10 mouse cellular contexts compared by ENCODE assay signal in genomic region chr1:58677575-58677974, GRCm38 (mm10). TPM values are rescaled to one million over a fixed set of nuclear protein-coding genes. Genes with fewer than 3 reads are reported as not detected.
DNase-seq lines count a peak whose midpoint lies in the region; ATAC-seq and TF ChIP-seq lines count a peak whose summit lies in the region.
"Had no signal": no experiment of that assay in that cellular context is flagged by ENCODE, and none has a peak within 500 bp of the region (broad histone marks: within the 10 kb centered on the region; RNA-seq: fewer than 3 reads in every experiment).

No protein-coding gene starts in this region.

- no peak overlapping the region for H3K4me3 ChIP-seq in kidney, embryonic 16.5 days (ENCODE audit: low read length)
- H3K4me3 ChIP-seq in embryonic facial prominence, embryonic 14.5 days (ENCODE audit: low read depth, low read length), result no peak overlapping the region
- no peak overlapping the region for H3K4me3 ChIP-seq in liver, embryonic 14.5 days (ENCODE audit: insufficient read depth in 1 of 2, low read depth in 2 of 2, low read length in 2 of 2)
- H3K4me3 ChIP-seq in stomach, postnatal 0 days (ENCODE audit: low read depth, low read length), result no peak overlapping the region
- H3K4me3 ChIP-seq: embryonic facial prominence, embryonic 13.5 days; limb, embryonic 12.5 days had no signal

- DNase-seq in kidney, adult 11 months, result peak; percentile 14
- peak; percentile 73 for DNase-seq in CD4-positive, CD25-positive, alpha-beta regulatory T cell, adult 2 months (ENCODE audit: low read depth, low spot score)
- peak; percentile 61 for DNase-seq in adipocyte (ENCODE audit: low spot score)
- DNase-seq in embryonic facial prominence, embryonic 14.5 days (ENCODE audit: low spot score), result peak; percentile 33
- DNase-seq in liver, embryonic 14.5 days (ENCODE audit: low read depth in 3 of 3, low spot score in 3 of 3), result peak in 2 of 3 experiments; percentile 10 to 14
- DNase-seq in stomach, postnatal 0 days (ENCODE audit: low spot score), result no peak
- no peak for DNase-seq in ovary, adult 18-20 months (ENCODE audit: low spot score)

- no peaks in the 10 kb centered on the region for H3K9me3 ChIP-seq in kidney, embryonic 16.5 days (ENCODE audit: low read length)
- H3K9me3 ChIP-seq in embryonic facial prominence, embryonic 14.5 days (ENCODE audit: control insufficient read depth, low read length), result no peaks in the 10 kb centered on the region
- H3K9me3 ChIP-seq in liver, embryonic 14.5 days (ENCODE audit: control insufficient read depth, low read length), result no peaks in the 10 kb centered on the region
- H3K9me3 ChIP-seq in stomach, postnatal 0 days (ENCODE audit: control insufficient read depth, low read length), result no peaks in the 10 kb centered on the region
- H3K9me3 ChIP-seq: embryonic facial prominence, embryonic 13.5 days; limb, embryonic 12.5 days had no signal

- TF ChIP-seq EP300 in liver, embryonic 14.5 days (IDR thresholded peaks at IDR 0.05; ENCODE audit: low read depth), result no peak
- TF ChIP-seq EP300 in stomach, postnatal 0 days (optimal IDR thresholded peaks at IDR 0.05), result no peak

- 82% methylated on average over 1 of the region's 1 CpGs for WGBS in kidney, embryonic 16.5 days
- 95% methylated on average over 1 of the region's 1 CpGs for WGBS in embryonic facial prominence, embryonic 14.5 days
- 58% methylated on average over 1 of the region's 1 CpGs for WGBS in liver, embryonic 14.5 days (ENCODE audit: insufficient replicate concordance)
- 94% methylated on average over 1 of the region's 1 CpGs for WGBS in stomach, postnatal 0 days

- no peaks in the 10 kb centered on the region for H3K27me3 ChIP-seq in kidney, embryonic 16.5 days (ENCODE audit: insufficient read depth, low read length)
- no peaks in the 10 kb centered on the region for H3K27me3 ChIP-seq in embryonic facial prominence, embryonic 14.5 days (replicated peaks; ENCODE audit: control insufficient read depth, insufficient read depth, low read length)
- no peaks in the 10 kb centered on the region for H3K27me3 ChIP-seq in liver, embryonic 14.5 days (ENCODE audit: control insufficient read depth, insufficient read depth, low read length)
- no peaks in the 10 kb centered on the region for H3K27me3 ChIP-seq in stomach, postnatal 0 days (ENCODE audit: control insufficient read depth, insufficient read depth, low read length)
- H3K27me3 ChIP-seq: embryonic facial prominence, embryonic 13.5 days; limb, embryonic 12.5 days had no signal

- H3K4me2 ChIP-seq in kidney, embryonic 16.5 days (replicated peaks; ENCODE audit: low read depth, low read length), result no peak overlapping the region
- H3K4me2 ChIP-seq in embryonic facial prominence, embryonic 14.5 days (ENCODE audit: low read depth, low read length), result no peak overlapping the region
- H3K4me2 ChIP-seq in liver, embryonic 14.5 days (ENCODE audit: low read depth), result no peak overlapping the region
- H3K4me2 ChIP-seq in stomach, postnatal 0 days (replicated peaks; ENCODE audit: low read depth), result no peak overlapping the region
- H3K4me2 ChIP-seq: embryonic facial prominence, embryonic 13.5 days; limb, embryonic 12.5 days had no signal

- no peak for ATAC-seq in kidney, embryonic 16.5 days (ENCODE audit: low FRiP score, low TSS enrichment)
- no peak for ATAC-seq in embryonic facial prominence, embryonic 14.5 days (ENCODE audit: low read depth)
- no peak for ATAC-seq in liver, embryonic 14.5 days (ENCODE audit: insufficient read depth)
- ATAC-seq in stomach, postnatal 0 days (ENCODE audit: low FRiP score, low TSS enrichment), result no peak; the same call in 1 of the 2 replicates

- H3K27ac ChIP-seq in kidney, embryonic 16.5 days (ENCODE audit: low read length), result no peak overlapping the region
- no peak overlapping the region for H3K27ac ChIP-seq in embryonic facial prominence, embryonic 14.5 days (replicated peaks; ENCODE audit: low read depth, low read length)
- no peak overlapping the region for H3K27ac ChIP-seq in liver, embryonic 14.5 days
- no peak overlapping the region for H3K27ac ChIP-seq in stomach, postnatal 0 days (replicated peaks)
- H3K27ac ChIP-seq: embryonic facial prominence, embryonic 13.5 days; limb, embryonic 12.5 days had no signal

- no peaks in the 10 kb centered on the region for H3K36me3 ChIP-seq in kidney, embryonic 16.5 days (ENCODE audit: insufficient read depth, low read length)
- no peaks in the 10 kb centered on the region for H3K36me3 ChIP-seq in embryonic facial prominence, embryonic 14.5 days (ENCODE audit: control insufficient read depth, insufficient read depth, low read length)
- H3K36me3 ChIP-seq in liver, embryonic 14.5 days (replicated peaks; ENCODE audit: control insufficient read depth, insufficient read depth, low read depth), result no peaks in the 10 kb centered on the region
- H3K36me3 ChIP-seq in stomach, postnatal 0 days (ENCODE audit: control insufficient read depth, insufficient read depth, low read length), result no peaks in the 10 kb centered on the region
- H3K36me3 ChIP-seq: embryonic facial prominence, embryonic 13.5 days; limb, embryonic 12.5 days had no signal

- TF ChIP-seq CTCF in liver, embryonic 14.5 days (IDR thresholded peaks at IDR 0.05; ENCODE audit: low read depth), result peak; percentile 62
- TF ChIP-seq CTCF in stomach, postnatal 0 days (IDR thresholded peaks at IDR 0.05; ENCODE audit: low read depth), result peak; percentile 75

- no peaks in the 10 kb centered on the region for H3K4me1 ChIP-seq in kidney, embryonic 16.5 days (ENCODE audit: insufficient read depth, low read length)
- no peaks in the 10 kb centered on the region for H3K4me1 ChIP-seq in embryonic facial prominence, embryonic 14.5 days (ENCODE audit: control insufficient read depth, insufficient read depth, low read length)
- H3K4me1 ChIP-seq in liver, embryonic 14.5 days (replicated peaks; ENCODE audit: control insufficient read depth in 2 of 2, insufficient read depth in 2 of 2, low read length in 1 of 2), result no peaks in the 10 kb centered on the region
- H3K4me1 ChIP-seq in stomach, postnatal 0 days (replicated peaks; ENCODE audit: control insufficient read depth, insufficient read depth), result no peaks in the 10 kb centered on the region
- H3K4me1 ChIP-seq: embryonic facial prominence, embryonic 13.5 days; limb, embryonic 12.5 days had no signal

- no peak overlapping the region for H3K9ac ChIP-seq in kidney, embryonic 16.5 days (replicated peaks; ENCODE audit: low read length)
- H3K9ac ChIP-seq in embryonic facial prominence, embryonic 14.5 days (ENCODE audit: low read depth, low read length), result no peak overlapping the region
- no peak overlapping the region for H3K9ac ChIP-seq in liver, embryonic 14.5 days (replicated peaks)
- H3K9ac ChIP-seq in stomach, postnatal 0 days (ENCODE audit: low read length), result no peak overlapping the region
- H3K9ac ChIP-seq: embryonic facial prominence, embryonic 13.5 days; limb, embryonic 12.5 days had no signal

RNA-seq across cellular contexts. Expression of gene Als2cr12, which starts 18.2 kb away (rescaled TPM):
- not detected in 2 replicates for polyA plus RNA-seq in kidney, embryonic 16.5 days (2015; fragmentation: Nextera tagmentation; extraction: Ambion mirVana)
- 0.13 and 0.22 TPM in 2 replicates for polyA plus RNA-seq in embryonic facial prominence, embryonic 14.5 days (2014; fragmentation: Nextera tagmentation; extraction: Ambion mirVana)
- polyA plus RNA-seq in liver, embryonic 14.5 days (2012; rRNA removed), result not detected in 2 replicates
- polyA plus RNA-seq in liver, embryonic 14.5 days (2014; fragmentation: Nextera tagmentation; extraction: Ambion mirVana), result not detected in 2 replicates
- 0.56 and 0.91 TPM in 2 replicates for polyA plus RNA-seq in stomach, postnatal 0 days (2015; fragmentation: Nextera tagmentation; extraction: Ambion mirVana)
- polyA plus RNA-seq: embryonic facial prominence, embryonic 13.5 days; limb, embryonic 12.5 days had no signal

RNA-seq across cellular contexts. Expression of gene Cflar, which starts 33.7 kb away (rescaled TPM):
- 41.3 and 45.0 TPM in 2 replicates for polyA plus RNA-seq in kidney, embryonic 16.5 days (2015; fragmentation: Nextera tagmentation; extraction: Ambion mirVana)
- polyA plus RNA-seq in embryonic facial prominence, embryonic 14.5 days (2014; fragmentation: Nextera tagmentation; extraction: Ambion mirVana), result 32.4 and 33.9 TPM in 2 replicates
- polyA plus RNA-seq in liver, embryonic 14.5 days (2012; rRNA removed), result 8.2 and 8.4 TPM in 2 replicates
- 10.8 and 13.4 TPM in 2 replicates for polyA plus RNA-seq in liver, embryonic 14.5 days (2014; fragmentation: Nextera tagmentation; extraction: Ambion mirVana)
- 43.6 and 45.3 TPM in 2 replicates for polyA plus RNA-seq in stomach, postnatal 0 days (2015; fragmentation: Nextera tagmentation; extraction: Ambion mirVana)

Comparison
In these comparisons a context has a peak if more than half of its experiments do, and no peak if none do; other contexts are left out.
1. DNase-seq: peak in kidney, adult 11 months (single experiment), CD4-positive, CD25-positive, alpha-beta regulatory T cell, adult 2 months (single experiment), adipocyte (single experiment), embryonic facial prominence, embryonic 14.5 days (single experiment) and liver, embryonic 14.5 days (2 of 3); none in stomach, postnatal 0 days (single experiment) and ovary, adult 18-20 months (single experiment).